Mouse (Mus musculus): ENCODE data around the gene Tmem106b. TPM values are rescaled to one million over a fixed set of nuclear protein-coding genes. Genes with fewer than 3 reads are reported as not detected.

Gene Tmem106b
- polyA plus RNA-seq, 1 experiment, result 38.4 TPM

Other genes starting within 250 kb of the Tmem106b start
- not detected in 2 replicates for gene Vwde, start 155.2 kb downstream of the Tmem106b start, polyA plus RNA-seq (2012; rRNA removed)